Mouse (Mus musculus): Measurements from ENCODE around the gene Klk1b4.
"Not testable (repeated sequence)": the region's sequence is repeated elsewhere in the genome, so short reads cannot be mapped to it uniquely, and the experiment has no call there.

Gene Klk1b4

DNA sequence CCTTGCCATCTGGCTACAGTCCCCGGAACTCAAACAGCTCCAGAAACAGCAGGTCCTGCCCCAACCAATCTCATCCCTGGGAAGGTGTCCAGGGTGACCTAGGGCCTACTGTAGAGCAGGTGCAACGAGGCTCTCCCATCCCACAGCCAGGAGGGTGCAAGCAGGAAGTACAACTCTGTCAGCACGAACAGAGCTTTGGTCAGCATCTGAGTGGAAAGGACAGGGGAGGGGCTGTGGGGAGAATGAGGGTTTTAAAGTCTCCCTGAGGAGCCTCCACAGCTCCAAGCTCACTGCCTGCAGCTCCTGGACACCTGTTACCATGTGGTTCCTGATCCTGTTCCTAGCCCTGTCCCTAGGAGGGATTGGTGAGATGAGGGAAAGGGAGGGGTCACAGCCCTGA is at the start of gene Klk1b4:
Klk1b4 (plus strand) TSS at position 301 of the 400 bp plus-strand sequence.
- not testable (repeated sequence) for DNase-seq

DNA sequence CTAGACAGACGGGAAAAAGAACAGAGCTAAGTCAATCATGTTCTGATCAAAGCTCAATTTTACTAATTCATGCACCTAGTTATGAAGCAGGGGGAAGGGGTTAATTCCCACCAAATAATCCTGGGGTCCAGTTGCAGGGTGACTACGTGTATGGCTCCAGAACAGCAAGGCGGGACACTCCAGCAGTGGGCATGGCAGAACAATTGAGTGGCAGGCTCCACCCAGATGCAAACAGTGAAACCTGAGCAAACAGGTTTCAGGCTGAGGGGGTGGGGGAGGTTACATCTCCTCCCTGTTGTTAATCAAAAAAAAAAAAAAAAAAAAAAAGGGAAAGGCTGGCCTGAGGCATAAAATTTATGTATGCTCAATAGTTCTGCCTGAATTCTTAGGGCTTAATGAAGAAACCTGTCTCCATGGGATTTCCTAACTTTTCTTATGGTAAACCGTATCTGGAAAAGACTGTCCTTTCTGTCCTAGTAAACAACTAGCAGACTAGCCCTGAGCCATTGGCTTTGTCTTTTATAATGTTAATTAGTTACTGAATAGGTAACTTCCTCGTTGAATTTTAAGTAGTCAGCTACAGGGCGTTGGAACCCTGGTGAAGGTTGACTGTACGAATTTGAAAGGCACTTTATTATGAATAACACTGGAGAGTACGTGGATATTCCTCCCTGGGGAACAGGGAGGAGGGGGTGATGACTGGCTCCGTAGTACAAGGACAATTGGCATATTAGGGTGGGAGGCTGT is 27.8 kb upstream of the Klk1b4 start:
- DNase-seq = peak; percentile 47

DNA sequence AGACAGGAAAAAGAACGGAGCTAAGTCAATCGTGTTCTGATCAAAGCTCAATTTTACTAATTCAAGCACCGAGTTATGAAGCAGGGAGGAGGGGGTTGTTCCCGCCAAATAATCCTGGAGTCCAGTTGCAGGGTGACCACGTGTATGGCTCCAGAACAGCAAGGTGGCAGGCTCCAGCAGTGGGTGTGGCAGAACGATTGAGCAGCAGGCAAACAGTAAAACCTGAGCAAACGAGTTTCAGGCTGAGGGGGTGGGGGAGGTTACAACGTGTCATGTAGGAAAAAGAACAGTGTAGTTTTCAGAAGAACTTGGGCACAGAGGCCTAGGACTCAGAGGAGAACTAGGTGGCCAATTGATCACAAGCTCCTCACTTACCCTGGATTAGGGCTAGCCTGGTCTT is 20.7 kb upstream of the Klk1b4 start:
- DNase-seq = peak; percentile 35

DNA sequence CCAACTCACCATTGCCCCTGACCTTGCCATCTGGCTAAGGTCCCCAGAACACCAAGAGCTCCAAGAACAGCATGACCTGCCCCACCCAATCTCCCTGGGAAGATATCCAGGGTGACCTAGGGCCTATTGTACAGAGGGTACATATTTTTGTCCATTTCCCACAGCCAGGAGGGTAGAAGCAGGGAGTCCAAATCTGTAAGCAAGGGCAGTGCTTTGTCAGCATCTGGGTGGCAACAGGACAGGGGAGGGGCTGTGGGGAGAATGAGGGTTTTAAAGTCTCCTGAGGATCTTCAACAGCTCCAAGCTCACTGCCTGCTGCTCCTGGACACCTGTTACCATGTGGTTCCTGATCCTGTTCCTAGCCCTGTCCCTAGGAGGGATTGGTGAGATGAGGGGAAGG is 19.3 kb upstream of the Klk1b4 start, which contains the start of gene Klk1b24:
Klk1b24 (plus strand) TSS at position 301 of the 400 bp plus-strand sequence.
- not testable (repeated sequence) for DNase-seq

DNA sequence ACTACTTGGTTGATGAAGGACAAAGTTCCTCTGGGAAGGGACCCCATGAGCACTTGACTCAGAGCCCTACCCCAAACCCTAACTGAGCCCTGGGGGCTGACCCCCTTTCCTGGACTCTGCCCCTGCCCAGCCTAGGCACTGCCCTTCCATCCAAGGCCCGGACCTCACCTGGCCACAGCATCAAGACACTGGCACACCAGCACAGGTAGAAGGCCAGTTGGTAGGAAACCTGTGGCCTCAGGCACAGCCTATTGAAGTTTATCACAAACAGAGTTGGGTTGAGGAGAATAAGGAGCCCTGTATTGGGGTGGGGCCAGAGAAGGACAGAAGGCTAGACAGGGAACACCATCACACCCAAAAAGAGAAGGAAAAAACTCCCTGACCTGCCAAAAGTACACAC is 13.8 kb upstream of the Klk1b4 start:
- DNase-seq = not testable (repeated sequence)

DNA sequence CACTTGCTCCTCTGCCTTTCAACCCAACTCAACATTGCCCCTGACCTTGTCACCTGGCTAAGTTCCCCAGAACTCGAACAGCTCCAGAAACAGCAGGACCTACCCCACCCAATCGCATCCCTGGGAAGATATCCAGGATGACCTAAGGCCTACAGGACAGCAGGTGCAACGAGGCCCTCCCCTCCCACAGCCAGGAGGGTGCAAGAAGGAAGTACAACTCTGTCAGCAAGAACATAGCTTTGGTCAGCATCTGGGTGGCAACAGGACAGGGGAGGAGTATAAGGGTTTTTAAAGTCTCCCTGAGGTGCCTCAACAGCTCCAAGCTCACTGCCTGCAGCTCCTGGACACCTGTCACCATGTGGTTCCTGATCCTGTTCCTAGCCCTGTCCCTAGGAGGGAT is 9.3 kb upstream of the Klk1b4 start, which contains the start of gene Klk1b3:
Klk1b3 (plus strand) TSS at position 301 of the 400 bp plus-strand sequence.
- DNase-seq = no peak

DNA sequence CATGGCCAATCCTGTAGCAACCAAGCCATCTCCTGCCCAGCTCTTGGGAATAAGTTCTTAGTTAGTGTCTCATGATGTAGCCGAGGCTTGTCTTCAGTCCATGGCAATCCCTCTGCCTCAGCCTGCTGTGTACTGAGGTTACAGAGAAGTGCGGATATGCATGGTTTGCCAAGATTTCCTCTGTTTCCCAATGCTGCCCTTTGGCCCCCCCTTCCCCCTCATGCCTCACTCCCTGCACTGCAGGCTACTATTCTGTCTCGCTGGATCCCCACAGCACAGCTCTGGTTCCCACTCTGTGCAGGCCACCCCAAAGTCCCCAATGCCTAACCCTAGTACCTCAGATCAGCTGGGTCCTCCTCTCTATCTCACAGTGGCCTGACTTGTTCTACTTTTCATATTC is 1.1 kb downstream of the Klk1b4 start:
- no peak for DNase-seq

DNA sequence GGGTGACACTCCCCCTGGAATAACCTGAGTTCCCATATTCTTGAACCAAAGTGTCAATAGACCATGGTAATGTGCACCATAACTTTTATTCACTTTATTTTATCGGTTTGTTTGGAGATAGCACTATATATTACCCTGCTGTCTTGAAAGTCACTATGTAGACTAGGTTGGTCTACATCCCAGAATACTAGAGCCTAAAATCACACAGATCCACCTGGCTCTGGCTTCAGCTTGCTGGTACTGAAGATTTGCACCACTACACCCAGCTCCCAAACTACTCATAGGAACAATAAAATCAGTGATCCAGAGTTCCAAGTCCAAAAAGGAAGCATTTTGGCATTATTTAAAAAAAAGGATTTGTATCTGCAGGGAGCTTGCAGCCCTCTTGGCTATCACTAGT is 8.4 kb downstream of the Klk1b4 start, which contains the start of gene Klk1b5:
Klk1b5 (plus strand) TSS at position 301 of the 400 bp plus-strand sequence.
- DNase-seq = no peak

DNA sequence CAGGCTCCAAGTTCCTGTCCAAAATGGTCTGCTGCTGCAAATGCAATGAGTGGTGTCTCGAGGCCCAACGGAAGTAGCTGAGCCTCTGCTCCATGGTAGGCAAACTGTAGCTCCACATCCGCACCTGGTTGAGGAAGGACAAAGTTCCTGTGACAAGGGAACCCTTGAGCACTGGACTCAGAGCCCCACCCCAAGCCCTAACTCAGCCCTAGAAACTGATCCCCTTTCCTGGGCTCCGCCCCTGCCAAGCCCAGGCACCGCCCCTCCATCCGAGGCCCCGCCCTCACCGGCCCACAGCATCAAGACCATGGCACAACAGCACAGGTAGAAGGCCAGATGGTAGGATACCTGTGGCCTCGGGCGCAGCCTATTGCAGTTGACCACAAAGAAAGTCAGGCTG is 14.4 kb downstream of the Klk1b4 start:
- not testable (repeated sequence) for DNase-seq

DNA sequence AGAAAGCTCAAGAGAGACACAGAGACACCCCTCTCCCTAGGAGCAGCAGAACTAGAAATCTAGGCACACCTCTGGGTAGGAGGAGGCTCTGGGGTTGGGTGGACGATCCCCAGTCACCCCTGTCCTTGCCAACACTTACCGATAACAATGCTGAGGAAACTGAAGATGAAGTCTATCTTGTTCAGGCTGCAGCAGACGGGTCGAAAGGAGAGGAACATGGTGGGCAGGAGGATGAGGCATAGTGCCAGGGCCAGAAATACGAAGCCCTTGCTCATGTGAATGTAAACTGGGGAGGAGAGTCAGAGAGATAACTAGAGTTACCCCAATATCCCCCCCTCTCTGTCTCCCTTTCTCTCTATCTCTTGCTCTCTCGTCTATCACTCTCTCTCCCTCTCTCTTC is 15.1 kb downstream of the Klk1b4 start:
- not testable (repeated sequence) for DNase-seq

DNA sequence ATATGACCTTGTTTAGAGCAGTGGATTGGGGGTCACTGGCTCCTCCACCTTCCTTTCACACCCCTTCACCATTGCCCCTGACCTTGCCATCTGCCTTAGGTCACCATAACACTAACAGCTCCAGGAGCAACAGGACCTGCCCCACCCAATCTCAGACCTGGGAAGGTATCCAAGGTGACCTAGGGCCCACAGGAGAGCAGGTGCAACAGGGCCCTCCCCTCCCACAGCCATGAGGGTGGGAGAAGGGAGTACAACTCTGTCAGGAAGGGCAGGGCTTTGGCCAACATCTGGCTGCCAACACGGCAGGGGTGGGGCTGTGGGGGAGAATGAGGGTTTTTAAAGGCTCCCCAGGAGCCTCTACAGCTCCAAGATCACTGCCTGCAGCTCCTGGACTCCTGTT is 17.8 kb downstream of the Klk1b4 start, which contains the start of gene Klk1:
Klk1 (plus strand) TSS at position 285 of the 400 bp plus-strand sequence.
- DNase-seq = peak; percentile 78

DNA sequence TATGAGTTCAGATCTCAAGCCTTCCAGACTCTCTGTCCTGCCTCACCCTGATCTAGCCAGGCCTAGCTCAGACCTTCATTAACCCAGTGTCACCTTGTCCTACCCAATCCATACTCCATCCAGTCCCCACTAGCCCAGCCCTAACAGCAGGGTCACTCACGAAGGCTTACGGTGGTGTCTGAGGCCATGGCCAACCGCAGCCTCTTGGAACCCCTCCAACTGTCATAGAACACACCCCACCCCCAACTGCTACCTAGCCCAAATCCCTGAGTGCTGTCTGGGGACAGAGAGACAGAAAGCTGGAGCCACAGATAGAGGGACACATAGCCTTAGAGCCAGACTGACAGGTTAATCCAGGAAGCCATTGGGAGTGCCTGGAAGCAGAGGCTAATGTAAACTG is 28.7 kb downstream of the Klk1b4 start, which contains the start of gene Gm36864:
Gm36864 (plus strand) TSS at position 269 of the 400 bp plus-strand sequence.
- DNase-seq = no peak

DNA sequence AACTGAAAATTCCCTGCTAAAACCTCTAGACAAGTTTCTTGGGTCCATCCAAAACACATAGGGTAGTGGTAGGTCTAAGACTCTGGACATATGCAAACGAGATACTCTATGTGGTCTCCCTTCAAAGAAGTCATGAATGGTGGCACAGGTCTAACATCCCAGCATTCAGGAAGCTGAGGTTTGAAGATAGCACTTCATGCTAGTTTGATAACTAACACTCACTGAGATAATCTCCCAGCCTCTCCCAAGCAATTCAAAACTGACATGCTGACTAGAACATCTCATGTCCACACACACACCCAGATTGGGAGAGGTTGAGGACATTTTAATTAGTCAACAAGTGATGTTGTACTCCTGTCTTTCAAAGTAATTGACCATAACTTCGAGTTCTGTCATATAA is 32.7 kb downstream of the Klk1b4 start:
- DNase-seq = no peak

DNA sequence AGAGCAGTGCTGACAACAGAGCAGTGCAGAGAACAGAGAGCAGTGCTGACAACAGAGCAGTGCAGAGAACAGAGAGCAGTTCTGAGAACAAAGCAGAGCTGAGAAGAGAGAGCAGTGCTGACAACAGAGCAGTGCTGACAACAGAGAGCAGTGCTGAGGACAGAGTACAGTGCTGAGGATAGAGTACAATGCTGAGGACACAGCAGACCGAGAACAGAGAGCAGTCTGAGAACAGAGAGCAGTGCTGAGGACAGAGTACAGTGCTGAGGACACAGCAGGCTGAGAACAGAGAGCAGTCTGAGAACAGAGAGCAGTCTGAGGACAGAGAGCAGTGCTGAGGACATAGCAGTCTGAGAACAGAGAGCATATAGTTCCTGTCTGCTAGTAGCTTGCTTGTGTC is 33.5 kb downstream of the Klk1b4 start:
- no peak for DNase-seq

DNA sequence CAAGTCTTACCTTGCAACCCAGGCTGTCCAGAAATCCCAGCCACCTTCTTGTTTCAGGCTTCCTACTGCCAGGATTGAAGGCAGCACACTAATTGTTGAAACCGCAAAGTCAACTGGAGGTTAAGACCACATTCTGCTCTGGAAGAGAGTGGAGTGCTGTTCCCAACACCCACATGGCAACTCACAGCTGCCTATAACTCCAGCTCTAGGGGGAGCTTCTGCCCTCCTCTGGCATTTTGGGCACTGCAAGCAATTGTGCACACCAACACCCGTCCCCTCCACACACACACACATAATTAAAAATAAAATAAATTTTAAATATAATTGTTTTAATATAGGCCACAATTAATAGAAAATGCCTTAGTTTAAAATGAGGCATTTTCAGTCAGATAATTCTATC is 33.9 kb downstream of the Klk1b4 start:
- DNase-seq = peak; percentile 28

DNA sequence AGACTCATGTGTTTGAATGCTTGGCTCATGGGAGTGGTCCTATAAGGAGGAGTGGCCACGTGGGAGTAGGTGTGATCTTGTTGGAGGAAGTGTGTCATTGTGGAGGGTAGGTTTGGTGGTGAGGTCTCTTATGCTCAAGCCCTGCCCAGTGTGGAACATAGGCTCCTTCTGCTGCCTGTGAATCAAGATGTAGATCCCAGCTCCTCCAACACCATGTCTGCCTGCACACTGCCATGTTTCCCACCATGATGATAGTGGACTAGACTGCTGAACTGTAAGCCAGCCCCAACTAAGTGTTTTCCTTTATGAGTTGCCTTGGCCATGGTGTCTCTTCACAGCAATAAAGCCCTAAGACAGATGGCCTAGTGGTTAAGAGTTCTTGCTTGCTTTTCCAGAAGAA is 36.8 kb downstream of the Klk1b4 start:
- no peak for DNase-seq

DNA sequence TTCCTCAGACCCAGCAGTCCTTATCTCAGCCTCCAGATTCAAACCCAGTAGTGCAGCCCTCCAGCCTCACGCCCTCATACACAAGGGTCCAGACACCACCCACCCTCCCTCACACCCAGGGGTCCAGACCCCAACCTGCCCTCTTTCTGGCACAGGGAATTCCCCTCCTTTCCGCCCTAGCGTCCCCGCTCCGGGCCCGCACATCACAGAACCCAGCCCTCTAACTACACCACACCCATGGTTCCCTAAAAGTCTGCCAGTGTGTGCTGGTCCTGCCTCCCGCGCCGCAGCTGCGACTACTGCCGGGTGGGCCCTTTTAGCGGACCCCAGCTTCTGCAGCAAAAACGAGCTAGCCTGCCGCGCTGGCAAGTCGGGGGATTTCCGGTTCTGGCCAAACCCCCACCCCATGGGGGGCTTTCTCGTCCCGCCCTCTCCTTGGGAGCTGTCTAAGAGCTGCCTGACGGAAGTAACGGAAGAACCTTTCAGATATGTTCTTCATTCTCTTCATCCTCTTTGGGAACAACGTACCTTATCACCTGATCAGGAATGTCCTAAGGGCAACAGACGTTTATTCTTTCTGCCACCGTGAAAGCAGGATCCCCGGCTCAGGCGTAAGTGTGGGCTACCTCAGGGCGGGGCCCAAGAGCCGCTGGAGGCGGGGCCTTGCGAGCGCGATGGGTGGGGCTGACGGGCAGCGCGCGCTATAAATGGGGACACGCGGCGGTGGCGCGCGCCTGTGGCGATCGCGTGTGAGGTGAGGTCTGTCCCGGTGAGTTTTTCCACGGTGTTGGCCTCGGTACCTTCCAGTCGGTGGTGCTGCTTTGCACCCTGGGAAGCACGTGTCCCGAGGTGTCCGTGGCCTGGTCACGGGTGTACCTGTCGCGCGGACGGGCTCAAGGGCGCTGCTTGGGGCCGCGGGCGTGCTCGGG is 39.1 kb downstream of the Klk1b4 start, which contains the start of the genes 1700028J19Rik and 2410002F23Rik:
1700028J19Rik (minus strand) TSS at position 641 of the 929 bp plus-strand sequence.
2410002F23Rik (plus strand) TSS at position 668 of the 929 bp plus-strand sequence.
- DNase-seq = peak; percentile 88

DNA sequence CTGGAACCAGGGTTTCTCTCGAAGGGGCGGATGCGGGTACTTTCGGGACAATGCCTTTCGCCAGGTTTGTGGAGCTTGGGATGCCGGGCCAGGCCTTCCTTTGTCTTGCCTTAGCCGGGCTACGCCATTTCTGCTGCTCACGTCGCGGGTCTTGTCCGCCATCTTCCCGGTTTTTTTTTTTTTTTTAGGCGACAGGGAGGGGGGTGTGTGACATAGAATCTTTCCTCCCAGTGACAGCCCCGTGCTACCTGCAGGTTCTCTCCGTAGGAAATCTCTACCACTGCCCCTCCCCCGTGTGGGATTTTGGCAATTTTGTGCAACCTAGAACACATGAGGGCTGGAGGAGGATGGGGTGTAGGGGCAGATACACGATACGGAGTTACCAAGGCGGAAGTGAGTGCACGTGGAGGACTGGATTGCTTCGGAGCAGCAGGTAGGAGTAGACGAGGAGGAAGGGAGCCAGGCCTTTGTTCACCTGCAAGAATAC is 39.8 kb downstream of the Klk1b4 start:
- peak; percentile 50 for DNase-seq

DNA sequence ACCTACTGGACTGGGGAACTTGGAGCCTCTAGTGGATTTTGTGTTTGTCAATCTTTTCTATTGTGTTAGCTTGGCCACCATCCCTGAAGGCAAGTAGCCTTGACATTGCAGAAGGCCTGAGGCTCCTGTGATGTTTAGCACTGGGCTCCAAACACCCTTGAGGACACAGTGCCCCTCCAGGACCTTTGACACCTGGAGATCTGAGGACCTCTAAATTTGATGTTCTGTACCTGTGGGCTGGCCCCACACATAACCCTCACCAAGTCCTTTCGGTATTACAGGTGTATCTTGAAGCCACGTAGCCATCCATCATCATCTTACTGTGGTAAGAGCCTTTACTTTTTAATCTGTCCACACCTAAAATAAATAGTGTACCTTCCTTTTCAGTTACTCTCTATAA is 40.7 kb downstream of the Klk1b4 start:
- no peak for DNase-seq

DNA sequence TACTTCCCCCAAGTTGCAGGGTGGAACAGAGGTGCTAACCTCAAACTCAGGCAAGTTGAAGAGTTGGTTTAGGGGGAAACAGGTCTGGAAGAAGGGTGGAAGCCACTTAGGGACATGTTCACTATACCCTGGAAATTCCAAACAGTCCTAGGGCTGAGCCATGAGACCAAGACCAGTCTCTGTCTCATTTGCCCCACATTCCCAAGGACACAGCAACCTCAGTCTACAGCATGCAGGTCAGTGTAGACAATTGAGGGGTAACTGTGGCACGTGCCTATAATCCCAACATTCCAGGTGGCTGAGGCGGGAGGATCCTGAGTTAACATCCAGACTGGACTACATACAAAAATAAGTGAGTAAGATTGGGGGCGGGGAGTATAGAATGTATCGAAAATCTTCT is 42.0 kb downstream of the Klk1b4 start:
- no peak for DNase-seq

DNA sequence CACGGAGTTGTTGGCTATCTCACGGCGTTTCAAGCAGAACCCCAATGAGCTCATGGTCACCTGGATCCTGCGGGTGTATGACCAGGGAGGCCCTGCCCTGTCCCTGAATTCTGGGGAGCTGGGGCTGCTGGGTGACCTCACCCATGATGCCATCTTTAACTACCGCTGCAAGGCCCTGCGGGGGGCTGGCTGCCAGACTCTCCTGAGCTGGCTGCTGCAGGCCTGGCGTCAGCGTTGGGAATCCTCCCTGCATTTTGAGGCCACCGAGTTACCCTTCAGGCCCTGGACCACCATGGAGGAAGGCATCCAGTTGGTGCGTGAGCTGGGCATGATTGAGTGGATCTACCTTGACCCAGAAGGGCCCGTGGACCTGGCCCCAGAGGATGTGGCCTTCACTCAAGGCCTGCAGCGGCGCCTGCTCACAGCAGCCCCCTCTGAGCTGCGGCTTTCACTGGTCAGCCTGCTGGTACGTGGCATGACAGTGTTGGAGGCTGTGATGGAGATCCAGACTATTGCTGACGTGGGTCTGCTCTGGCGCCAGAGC is 43.6 kb downstream of the Klk1b4 start:
- DNase-seq = not testable (repeated sequence)

DNA sequence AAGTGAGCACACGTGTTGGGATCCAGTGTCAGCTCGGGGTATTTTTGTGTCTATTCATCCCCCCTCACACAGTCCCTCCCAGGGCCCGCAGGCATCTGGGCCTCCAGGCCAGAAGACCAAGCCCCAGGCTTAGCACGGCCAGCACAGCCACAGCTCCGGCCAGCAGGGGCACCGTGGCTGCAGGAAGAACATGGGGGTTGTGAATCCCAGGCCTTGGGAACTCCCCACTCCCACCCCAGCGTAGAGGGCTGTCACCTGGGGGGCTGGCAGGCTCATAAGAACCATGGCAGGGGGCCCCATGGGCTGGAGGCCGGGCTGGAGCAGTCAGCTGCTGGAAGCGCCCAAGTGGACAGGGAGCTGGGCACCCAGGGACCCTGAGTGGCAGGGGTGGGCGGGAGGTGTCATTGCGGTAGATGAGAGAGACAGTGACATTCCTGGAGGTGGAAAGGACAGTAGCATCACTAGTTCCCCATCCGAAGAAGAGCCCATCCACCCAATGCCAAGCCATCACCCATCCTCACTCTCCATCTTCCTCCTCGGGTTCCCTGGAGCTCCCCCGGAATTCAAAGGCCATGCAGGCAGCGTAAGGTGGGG is 45.9 kb downstream of the Klk1b4 start:
- no peak for DNase-seq
